ENCODE assay signal across 18 mouse cellular contexts in the genomic region with DNA sequence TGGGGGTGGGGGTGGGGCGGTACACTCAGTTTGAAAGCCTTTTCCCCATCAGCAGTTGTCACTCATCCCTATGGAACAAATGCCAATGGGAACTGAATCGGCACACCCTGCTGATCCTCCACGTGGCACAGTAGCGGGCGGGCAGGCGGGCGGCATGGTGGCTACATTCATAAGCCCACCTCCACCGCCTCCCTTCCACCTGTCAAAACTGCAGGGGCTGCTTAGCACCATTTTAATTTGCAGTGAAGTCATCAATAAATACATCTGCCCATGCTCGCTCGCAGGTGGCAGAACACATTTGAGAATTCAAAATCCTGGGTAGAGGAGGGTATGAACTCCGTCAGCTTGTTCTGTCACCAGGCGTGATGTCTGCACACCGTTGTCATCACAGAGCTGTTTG. TPM values are rescaled to one million over a fixed set of nuclear protein-coding genes. Genes with fewer than 3 reads are reported as not detected.
DNase-seq lines count a peak whose midpoint lies in the region; ATAC-seq lines count a peak whose summit lies in the region.
"Had no signal": no experiment of that assay in that cellular context is flagged by ENCODE, and none has a peak within 500 bp of the region (broad histone marks: within the 10 kb centered on the region; RNA-seq: fewer than 3 reads in every experiment).

No protein-coding gene starts in this region.

- H3K4me1 ChIP-seq in forebrain, embryonic 13.5 days = peaks cover 8% of the 10 kb centered on the region; the same call in 1 of the 2 replicates
- H3K4me1 ChIP-seq in forebrain, embryonic 12.5 days = peaks cover 20% of the 10 kb centered on the region
- H3K4me1 ChIP-seq in midbrain, embryonic 14.5 days (ENCODE audit: control insufficient read depth, insufficient read depth, low read length) = 0 out of 2 replicates have a peak, but pooled peaks cover 11% of the 10 kb centered on the region
- H3K4me1 ChIP-seq in midbrain, embryonic 10.5 days = peaks cover 56% of the 10 kb centered on the region
- H3K4me1 ChIP-seq in hindbrain, embryonic 15.5 days (replicated peaks) = peaks cover 13% of the 10 kb centered on the region
- H3K4me1 ChIP-seq in neural tube, embryonic 15.5 days = peaks cover 10% of the 10 kb centered on the region; the same call in 1 of the 2 replicates
- peaks cover 14% of the 10 kb centered on the region for H3K4me1 ChIP-seq in heart, embryonic 10.5 days
- H3K4me1 ChIP-seq: stomach, embryonic 15.5 days had no signal

- ATAC-seq in forebrain, embryonic 13.5 days = 0 out of 2 replicates have a peak, but pooled peaks have one; percentile 36
- no peak; the same call in 1 of the 2 replicates for ATAC-seq in forebrain, embryonic 12.5 days (ENCODE audit: low FRiP score)
- no peak for ATAC-seq in midbrain, embryonic 14.5 days (ENCODE audit: low FRiP score, low TSS enrichment)
- no peak for ATAC-seq in hindbrain, embryonic 15.5 days (ENCODE audit: low FRiP score, low read depth)
- ATAC-seq in neural tube, embryonic 15.5 days (ENCODE audit: low FRiP score) = peak; percentile 35; the same call in 1 of the 2 replicates
- ATAC-seq: activated CD4-positive, CD25-positive, alpha-beta regulatory T cell, adult 4 months; intestine, embryonic 16.5 days had no signal

- no peaks in the 10 kb centered on the region for H3K27me3 ChIP-seq in forebrain, embryonic 13.5 days
- H3K27me3 ChIP-seq in forebrain, embryonic 12.5 days = no peaks in the 10 kb centered on the region; the same call in 1 of the 2 replicates
- no peaks in the 10 kb centered on the region for H3K27me3 ChIP-seq in midbrain, embryonic 14.5 days (ENCODE audit: control insufficient read depth, insufficient read depth, low read length)
- 0 out of 2 replicates have a peak, but pooled peaks cover 6% of the 10 kb centered on the region for H3K27me3 ChIP-seq in midbrain, embryonic 10.5 days (ENCODE audit: low read depth, poor library complexity, severe bottlenecking)
- H3K27me3 ChIP-seq in hindbrain, embryonic 15.5 days = no peaks in the 10 kb centered on the region
- no peaks in the 10 kb centered on the region for H3K27me3 ChIP-seq in neural tube, embryonic 15.5 days (replicated peaks)
- no peaks in the 10 kb centered on the region; the same call in 1 of the 2 replicates for H3K27me3 ChIP-seq in heart, embryonic 10.5 days (ENCODE audit: insufficient read depth, poor library complexity, severe bottlenecking)
- H3K27me3 ChIP-seq: stomach, embryonic 15.5 days had no signal

- H3K4me2 ChIP-seq in forebrain, embryonic 13.5 days = no peak overlapping the region
- H3K4me2 ChIP-seq in forebrain, embryonic 12.5 days = no peak overlapping the region
- H3K4me2 ChIP-seq in midbrain, embryonic 14.5 days (ENCODE audit: low read length) = peak overlapping the region; percentile 27; the same call in 1 of the 2 replicates
- peak overlapping the region; percentile 40 for H3K4me2 ChIP-seq in hindbrain, embryonic 15.5 days
- 0 out of 2 replicates have a peak overlapping the region, but pooled peaks have one; percentile 5 for H3K4me2 ChIP-seq in neural tube, embryonic 15.5 days
- H3K4me2 ChIP-seq: stomach, embryonic 15.5 days had no signal

- H3K9ac ChIP-seq in forebrain, embryonic 13.5 days = no peak overlapping the region
- no peak overlapping the region for H3K9ac ChIP-seq in forebrain, embryonic 12.5 days
- no peak overlapping the region for H3K9ac ChIP-seq in midbrain, embryonic 14.5 days (replicated peaks; ENCODE audit: low read length)
- H3K9ac ChIP-seq in hindbrain, embryonic 15.5 days = no peak overlapping the region
- no peak overlapping the region for H3K9ac ChIP-seq in neural tube, embryonic 15.5 days (replicated peaks)
- H3K9ac ChIP-seq: stomach, embryonic 15.5 days had no signal

- H3K9me3 ChIP-seq in forebrain, embryonic 13.5 days (replicated peaks) = no peaks in the 10 kb centered on the region
- no peaks in the 10 kb centered on the region for H3K9me3 ChIP-seq in forebrain, embryonic 12.5 days
- H3K9me3 ChIP-seq in midbrain, embryonic 14.5 days (ENCODE audit: control insufficient read depth, low read length) = no peaks in the 10 kb centered on the region
- no peaks in the 10 kb centered on the region for H3K9me3 ChIP-seq in midbrain, embryonic 10.5 days (replicated peaks)
- H3K9me3 ChIP-seq in hindbrain, embryonic 15.5 days = no peaks in the 10 kb centered on the region
- H3K9me3 ChIP-seq in neural tube, embryonic 15.5 days (replicated peaks) = no peaks in the 10 kb centered on the region
- H3K9me3 ChIP-seq in heart, embryonic 10.5 days = no peaks in the 10 kb centered on the region
- H3K9me3 ChIP-seq: stomach, embryonic 15.5 days had no signal

- DNase-seq in midbrain, embryonic 14.5 days = no peak
- DNase-seq in midbrain, embryonic 10.5 days (ENCODE audit: low spot score) = no peak
- DNase-seq in heart, embryonic 10.5 days (ENCODE audit: low spot score) = no peak
- no peak for DNase-seq in lung, postnatal 25 days (ENCODE audit: low spot score)
- DNase-seq: adrenal gland, postnatal 36 days; cerebellum, postnatal 25 days; heart, adult 2 months; kidney, postnatal 10 days; lung, postnatal 4 days; retina, postnatal 1 day; spleen, adult 18-20 months had no signal

- no peak overlapping the region for H3K27ac ChIP-seq in forebrain, embryonic 13.5 days
- H3K27ac ChIP-seq in forebrain, embryonic 12.5 days = no peak overlapping the region
- H3K27ac ChIP-seq in midbrain, embryonic 14.5 days (replicated peaks; ENCODE audit: low read depth, low read length) = no peak overlapping the region
- H3K27ac ChIP-seq in midbrain, embryonic 10.5 days (replicated peaks) = no peak overlapping the region
- H3K27ac ChIP-seq in hindbrain, embryonic 15.5 days (replicated peaks) = no peak overlapping the region
- no peak overlapping the region for H3K27ac ChIP-seq in neural tube, embryonic 15.5 days (replicated peaks)
- no peak overlapping the region for H3K27ac ChIP-seq in heart, embryonic 10.5 days
- H3K27ac ChIP-seq: heart, adult 2 months; stomach, embryonic 15.5 days had no signal

- WGBS in forebrain, embryonic 13.5 days = 75% methylated on average over 13 of the region's 13 CpGs
- WGBS in forebrain, embryonic 12.5 days = 78% methylated on average over 13 of the region's 13 CpGs
- 64% methylated on average over 13 of the region's 13 CpGs for WGBS in midbrain, embryonic 14.5 days
- WGBS in midbrain, embryonic 10.5 days = 83% methylated on average over 13 of the region's 13 CpGs
- 41% methylated on average over 13 of the region's 13 CpGs for WGBS in hindbrain, embryonic 15.5 days
- 75% methylated on average over 13 of the region's 13 CpGs for WGBS in neural tube, embryonic 15.5 days
- WGBS in heart, embryonic 10.5 days = 68% methylated on average over 13 of the region's 13 CpGs

- H3K36me3 ChIP-seq in forebrain, embryonic 13.5 days (ENCODE audit: poor library complexity, severe bottlenecking) = no peaks in the 10 kb centered on the region
- H3K36me3 ChIP-seq in forebrain, embryonic 12.5 days (replicated peaks) = no peaks in the 10 kb centered on the region
- H3K36me3 ChIP-seq in midbrain, embryonic 14.5 days (ENCODE audit: control insufficient read depth, insufficient read depth, low read length) = no peaks in the 10 kb centered on the region
- no peaks in the 10 kb centered on the region for H3K36me3 ChIP-seq in midbrain, embryonic 10.5 days
- H3K36me3 ChIP-seq in hindbrain, embryonic 15.5 days = no peaks in the 10 kb centered on the region
- no peaks in the 10 kb centered on the region for H3K36me3 ChIP-seq in neural tube, embryonic 15.5 days
- H3K36me3 ChIP-seq in heart, embryonic 10.5 days = no peaks in the 10 kb centered on the region
- H3K36me3 ChIP-seq: stomach, embryonic 15.5 days had no signal

- H3K4me3 ChIP-seq in forebrain, embryonic 13.5 days = no peak overlapping the region
- H3K4me3 ChIP-seq in forebrain, embryonic 12.5 days (replicated peaks) = no peak overlapping the region
- H3K4me3 ChIP-seq in midbrain, embryonic 14.5 days (replicated peaks; ENCODE audit: low read depth, low read length) = no peak overlapping the region
- no peak overlapping the region for H3K4me3 ChIP-seq in midbrain, embryonic 10.5 days
- peak overlapping the region; percentile 11; the same call in 1 of the 2 replicates for H3K4me3 ChIP-seq in hindbrain, embryonic 15.5 days
- H3K4me3 ChIP-seq in neural tube, embryonic 15.5 days (replicated peaks) = no peak overlapping the region
- no peak overlapping the region for H3K4me3 ChIP-seq in heart, embryonic 10.5 days
- H3K4me3 ChIP-seq: heart, adult 2 months; stomach, embryonic 15.5 days had no signal

RNA-seq across cellular contexts. Expression of gene Trim9, which starts 12.0 kb away (rescaled TPM):
- polyA plus RNA-seq in forebrain, embryonic 13.5 days (2015; fragmentation: Nextera tagmentation; extraction: Ambion mirVana) = 21.7 and 26.8 TPM in 2 replicates
- 17.5 and 18.1 TPM in 2 replicates for polyA plus RNA-seq in forebrain, embryonic 12.5 days (2016; fragmentation: Nextera tagmentation; extraction: Ambion mirVana)
- 65.2 and 77.0 TPM in 2 replicates for polyA plus RNA-seq in midbrain, embryonic 14.5 days (2014; fragmentation: Nextera tagmentation; extraction: Ambion mirVana)
- 22.5 and 34.1 TPM in 2 replicates for polyA plus RNA-seq in midbrain, embryonic 10.5 days (2016; fragmentation: Nextera tagmentation; extraction: Ambion mirVana)
- polyA plus RNA-seq in hindbrain, embryonic 15.5 days (2015; fragmentation: Nextera tagmentation; extraction: Ambion mirVana) = 84.5 and 93.3 TPM in 2 replicates
- polyA plus RNA-seq in neural tube, embryonic 15.5 days (2015; fragmentation: Nextera tagmentation; extraction: Ambion mirVana) = 90.1 and 101 TPM in 2 replicates
- 0.33 and 0.55 TPM in 2 replicates for polyA plus RNA-seq in heart, embryonic 10.5 days (2016; fragmentation: Nextera tagmentation; extraction: Ambion mirVana)
- polyA plus RNA-seq: activated CD4-positive, CD25-positive, alpha-beta regulatory T cell, adult 4 months had no signal

Comparison
In these comparisons a context has a peak if more than half of its experiments do, and no peak if none do; other contexts are left out.
1. ATAC-seq: peak in forebrain, embryonic 13.5 days (single experiment) and neural tube, embryonic 15.5 days (single experiment); none in forebrain, embryonic 12.5 days (single experiment), midbrain, embryonic 14.5 days (single experiment) and hindbrain, embryonic 15.5 days (single experiment).
2. H3K4me2 ChIP-seq: peak in midbrain, embryonic 14.5 days (single experiment), hindbrain, embryonic 15.5 days (single experiment) and neural tube, embryonic 15.5 days (single experiment); none in forebrain, embryonic 13.5 days (single experiment) and forebrain, embryonic 12.5 days (single experiment).
3. RNA of gene Trim9, which starts 12.0 kb away (polyA plus RNA-seq): 90.1 to 101 TPM in neural tube, embryonic 15.5 days, 84.5 to 93.3 TPM in hindbrain, embryonic 15.5 days, 65.2 to 77.0 TPM in midbrain, embryonic 14.5 days, 22.5 to 34.1 TPM in midbrain, embryonic 10.5 days, 21.7 to 26.8 TPM in forebrain, embryonic 13.5 days and 17.5 to 18.1 TPM in forebrain, embryonic 12.5 days; 0.33 to 0.55 TPM in heart, embryonic 10.5 days; every median in the first group is over 10 times any median in the second.